Mouse (Mus musculus) liver, embryonic 16.5 days (tissue): ENCODE results near the gene Ap1m2. TPM values are rescaled to one million over a fixed set of nuclear protein-coding genes. Genes with fewer than 3 reads are reported as not detected.

Source experiments
- ATAC-seq: fragments of 200-750 bp; cut with Nextera tagmentation; 2 replicates; pipeline ENCODE4 v1.8.0; 2017; ENCODE audit warnings: low read depth, mild to moderate bottlenecking, moderate number of reproducible peaks, moderate library complexity
- H3K27ac ChIP-seq: fragments of 300-500 bp; sonication (generic); 2 replicates; pipeline ENCODE4 v1.5.1; 2014; ENCODE audit warnings: mild to moderate bottlenecking, low read length
- H3K27me3 ChIP-seq: fragments of 300-500 bp; sonication (generic); 2 replicates; pipeline ENCODE4 v1.6.1; 2014; ENCODE audit warnings: low read depth, low read length, mixed read lengths; ENCODE audit not compliant: control insufficient read depth, insufficient read depth
- H3K36me3 ChIP-seq: fragments of 300-500 bp; sonication (generic); 2 replicates; pipeline ENCODE4 v1.6.1; 2014; ENCODE audit warnings: mild to moderate bottlenecking; ENCODE audit not compliant: control insufficient read depth, insufficient read depth
- H3K4me1 ChIP-seq: fragments of 300-500 bp; sonication (generic); 2 replicates; pipeline ENCODE4 v1.6.1; 2014; ENCODE audit warnings: low read depth, low read length, mixed read lengths; ENCODE audit not compliant: control insufficient read depth
- H3K4me2 ChIP-seq: fragments of 300-500 bp; sonication (generic); 2 replicates; pipeline ENCODE4 v1.6.1; 2014; ENCODE audit warnings: low read depth, low read length, mixed read lengths
- H3K4me3 ChIP-seq: fragments of 300-500 bp; sonication (generic); 2 replicates; pipeline ENCODE4 v1.5.1; 2014; ENCODE audit warnings: low read depth, mild to moderate bottlenecking, low read length
- H3K9ac ChIP-seq: fragments of 300-500 bp; sonication (generic); 2 replicates; pipeline ENCODE4 v1.6.1; 2014; ENCODE audit warnings: low read depth, low read length
- H3K9me3 ChIP-seq: fragments of 300-500 bp; sonication (generic); replicated peaks from 2 replicates; pipeline ENCODE4 v1.6.1; 2016; ENCODE audit warnings: low read length; ENCODE audit not compliant: control insufficient read depth
- WGBS: fragments of 180-500 bp; shearing (Covaris S2); extraction: QIAGEN DNeasy Blood & Tissue Kit; methylation state at CpG from one replicate; pipeline ENCODE4 v1.1.7; 2014; ENCODE audit not compliant: insufficient replicate concordance; 5-methylcytosine and 5-hydroxymethylcytosine counted together
- polyA plus RNA-seq: library from polyadenylated mRNA; unstranded; fragments of >200 nt; fragmentation: Nextera tagmentation; extraction: Ambion mirVana; gene quantifications from 2 replicates; pipeline ENCODE4 v1.2.1, GENCODE M21; 2015

The Ap1m2 gene
- polyA plus RNA-seq: 0.08 and 1.1 TPM in 2 replicates

- Histone ChIP-seq H3K36me3 (no peaks in the 10 kb centered on the region), H3K27ac (no peak within 1 kb of the TSS), H3K4me2 (no peak within 1 kb of the TSS), H3K4me1 (peaks cover 22% of the 10 kb centered on the region), H3K9me3 (no peaks in the 10 kb centered on the region), H3K27me3 (peaks cover 15% of the 10 kb centered on the region), H3K4me3 (no peak within 1 kb of the TSS), H3K9ac (no peak within 1 kb of the TSS)
- ATAC-seq: no peak
- WGBS: 22% methylated on average over 33 of the region's 35 CpGs
Observed at GRCm38 (mm10) chr9:21312134-21312533, at the start of gene Ap1m2. TSS of gene Ap1m2 (minus strand) at chr9:21312337.

- WGBS: 0% methylated on average over 1 of the region's 1 CpGs
- peak; percentile 42 for ATAC-seq
- H3K9me3 ChIP-seq: no peaks in the 10 kb centered on the region
Observed at GRCm38 (mm10) chr9:21356981-21357718, 45.0 kb upstream of the Ap1m2 start.

GRCm38 (mm10) chr9:21354796-21355195 is 42.7 kb upstream of the Ap1m2 start:
- WGBS: 74% methylated on average over 6 of the region's 6 CpGs
- peaks cover 8% of the 10 kb centered on the region for H3K4me1 ChIP-seq
- no peak for ATAC-seq
- no peak overlapping the region for H3K4me3 ChIP-seq
- H3K9me3 ChIP-seq: no peaks in the 10 kb centered on the region
- H3K27me3 ChIP-seq: no peaks in the 10 kb centered on the region
- no peak overlapping the region for H3K9ac ChIP-seq
- no peak overlapping the region for H3K4me2 ChIP-seq
- H3K36me3 ChIP-seq: no peaks in the 10 kb centered on the region
- no peak overlapping the region for H3K27ac ChIP-seq

More at GRCm38 (mm10) chr9:21356981-21357718, 45.0 kb upstream of the Ap1m2 start:
- H3K9ac ChIP-seq: no peak overlapping the region
- peaks cover 8% of the 10 kb centered on the region for H3K4me1 ChIP-seq
- no peaks in the 10 kb centered on the region for H3K36me3 ChIP-seq
- H3K4me2 ChIP-seq: no peak overlapping the region
- no peak overlapping the region for H3K27ac ChIP-seq
- peaks cover 1% of the 10 kb centered on the region; the same call in 1 of the 2 replicates for H3K27me3 ChIP-seq
- no peak overlapping the region for H3K4me3 ChIP-seq

- ATAC-seq: no peak
- 42% methylated on average over 2 of the region's 2 CpGs for WGBS
- Histone ChIP-seq H3K4me3 (no peak overlapping the region), H3K4me1 (peaks cover 8% of the 10 kb centered on the region), H3K36me3 (no peaks in the 10 kb centered on the region), H3K4me2 (no peak overlapping the region), H3K9me3 (no peaks in the 10 kb centered on the region), H3K27ac (no peak overlapping the region), H3K9ac (no peak overlapping the region), H3K27me3 (no peaks in the 10 kb centered on the region)
Observed at GRCm38 (mm10) chr9:21353373-21353686, 41.2 kb upstream of the Ap1m2 start.

- H3K9ac ChIP-seq: no peak overlapping the region
Observed at GRCm38 (mm10) chr9:21352463-21353372, 40.6 kb upstream of the Ap1m2 start.

GRCm38 (mm10) chr9:21351702-21352377 is 39.7 kb upstream of the Ap1m2 start:
- no peak overlapping the region for H3K27ac ChIP-seq
- no peak overlapping the region for H3K4me3 ChIP-seq
- H3K36me3 ChIP-seq: no peaks in the 10 kb centered on the region
- no peak overlapping the region for H3K9ac ChIP-seq
- 76% methylated on average over 4 of the region's 4 CpGs for WGBS
- no peaks in the 10 kb centered on the region for H3K27me3 ChIP-seq
- H3K4me2 ChIP-seq: no peak overlapping the region
- H3K9me3 ChIP-seq: no peaks in the 10 kb centered on the region
- H3K4me1 ChIP-seq: peaks cover 8% of the 10 kb centered on the region
- ATAC-seq: no peak

More at GRCm38 (mm10) chr9:21352463-21353372, 40.6 kb upstream of the Ap1m2 start:
- H3K36me3 ChIP-seq: no peaks in the 10 kb centered on the region
- no peaks in the 10 kb centered on the region for H3K9me3 ChIP-seq
- no peak overlapping the region for H3K27ac ChIP-seq
- 13% methylated on average over 20 of the region's 20 CpGs for WGBS
- H3K4me1 ChIP-seq: peaks cover 8% of the 10 kb centered on the region
- H3K27me3 ChIP-seq: no peaks in the 10 kb centered on the region
- H3K4me2 ChIP-seq: no peak overlapping the region
- peak; percentile 48; the same call in 1 of the 2 replicates for ATAC-seq
- no peak overlapping the region for H3K4me3 ChIP-seq

GRCm38 (mm10) chr9:21351178-21351577 is 39.0 kb upstream of the Ap1m2 start:
- ATAC-seq: no peak
- WGBS: 64% methylated on average over 7 of the region's 7 CpGs

GRCm38 (mm10) chr9:21348152-21348551 is 36.0 kb upstream of the Ap1m2 start:
- no peaks in the 10 kb centered on the region for H3K9me3 ChIP-seq
- H3K4me3 ChIP-seq: no peak overlapping the region
- WGBS: 55% methylated on average over 3 of the region's 3 CpGs
- no peak for ATAC-seq
- no peaks in the 10 kb centered on the region for H3K27me3 ChIP-seq
- no peaks in the 10 kb centered on the region for H3K36me3 ChIP-seq
- no peak overlapping the region for H3K27ac ChIP-seq
- no peak overlapping the region for H3K9ac ChIP-seq
- peaks cover 7% of the 10 kb centered on the region for H3K4me1 ChIP-seq
- H3K4me2 ChIP-seq: no peak overlapping the region

More at GRCm38 (mm10) chr9:21351178-21351577, 39.0 kb upstream of the Ap1m2 start:
- Histone ChIP-seq H3K4me2 (no peak overlapping the region), H3K9me3 (no peaks in the 10 kb centered on the region), H3K4me3 (no peak overlapping the region), H3K27ac (no peak overlapping the region), H3K27me3 (no peaks in the 10 kb centered on the region), H3K9ac (no peak overlapping the region), H3K4me1 (peaks cover 8% of the 10 kb centered on the region), H3K36me3 (no peaks in the 10 kb centered on the region)
